Mouse (Mus musculus) telencephalon, adult 2 months (tissue): ENCODE results near the gene Trmt10a.
"Not testable (repeated sequence)": the region's sequence is repeated elsewhere in the genome, so short reads cannot be mapped to it uniquely, and the experiment has no call there.

Source experiments
- DNase-seq: peaks from one replicate; pipeline ENCODE4 v3.0.0-alpha.2; 2011; ENCODE audit warnings: low read depth, low spot score

Trmt10a gene

GRCm38 (mm10) chr3:138134528-138134927 is 8.7 kb upstream of the Trmt10a start:
- DNase-seq, result no peak

- not testable (repeated sequence) for DNase-seq
These were observed 5.1 kb upstream of the Trmt10a start for GRCm38 (mm10) chr3:138138146-138138545.

DNA sequence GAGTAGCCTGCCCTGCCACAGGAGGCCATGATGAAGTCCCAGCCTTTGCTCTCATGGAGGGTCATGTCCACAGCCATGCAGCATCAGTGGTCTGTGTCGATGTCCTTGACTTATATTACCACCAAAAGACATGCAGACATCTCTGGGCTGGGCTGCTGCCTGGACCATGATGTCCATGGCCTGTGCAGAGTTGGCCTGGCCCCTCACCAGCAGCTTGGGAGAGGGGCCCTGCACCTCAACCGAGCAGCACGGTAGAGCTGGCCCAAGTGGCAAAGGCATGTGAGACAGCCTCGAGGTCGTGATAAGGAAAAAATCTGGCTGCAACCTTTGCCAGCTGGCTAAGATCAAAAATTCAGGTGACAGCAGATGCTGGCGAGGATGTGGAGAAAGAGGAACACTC is 3.6 kb upstream of the Trmt10a start:
- no peak for DNase-seq

GRCm38 (mm10) chr3:138142052-138142732 is 1.1 kb upstream of the Trmt10a start:
- no peak for DNase-seq

DNA sequence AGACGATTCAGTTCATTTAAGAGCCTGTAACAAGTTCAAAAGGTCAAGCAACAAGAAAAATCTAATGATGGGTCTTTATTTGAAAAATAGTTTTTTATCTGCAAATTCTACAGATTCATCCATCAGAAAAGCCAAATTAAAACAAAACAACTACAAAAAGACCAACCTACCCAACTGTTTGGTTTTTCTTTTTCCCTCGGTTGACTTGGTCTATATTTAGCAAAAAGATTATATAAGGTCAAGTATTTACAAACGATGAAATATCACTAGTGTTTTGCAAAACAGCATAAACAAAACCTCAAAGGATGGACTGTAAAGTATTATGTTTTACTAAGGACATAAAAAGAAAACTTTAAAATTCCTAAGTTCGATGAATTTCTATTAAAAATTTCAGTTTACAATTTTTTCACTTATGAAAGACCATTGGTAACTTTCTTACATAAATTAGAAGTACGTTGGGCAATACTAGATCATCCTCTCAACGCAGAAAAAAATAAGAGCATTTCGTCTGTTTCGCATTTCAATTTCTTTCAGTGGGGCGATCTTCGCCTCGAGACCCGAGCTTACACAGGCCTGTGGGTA is 424 bp upstream of the Trmt10a start:
- no peak for DNase-seq

GRCm38 (mm10) chr3:138144060-138144641 is 903 bp downstream of the Trmt10a start:
- DNase-seq, result peak; percentile 13

GRCm38 (mm10) chr3:138144642-138145171 is 1.5 kb downstream of the Trmt10a start, which contains the start of gene Mttp:
TSS of gene Mttp (minus strand) at chr3:138144968.
- DNase-seq, result peak; percentile 75

DNA sequence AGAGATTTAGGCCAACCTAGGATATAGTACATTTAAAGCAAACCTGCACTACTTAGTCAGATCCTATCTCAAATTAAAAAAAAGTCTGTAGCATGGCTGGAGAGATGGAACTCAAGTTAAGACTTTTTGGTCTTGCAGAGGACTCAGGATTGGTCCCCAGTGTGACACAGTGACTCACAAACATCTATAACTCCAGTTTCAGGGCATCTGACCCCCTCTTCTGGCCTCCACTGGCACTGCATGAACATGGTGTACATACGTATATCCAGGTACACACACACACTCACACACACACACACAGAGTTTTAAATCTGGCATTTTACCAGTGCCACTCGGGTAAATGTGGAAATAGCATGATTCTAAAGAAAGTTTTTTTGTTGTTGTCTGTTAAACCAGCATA is 5.6 kb downstream of the Trmt10a start:
- DNase-seq, result no peak

- DNase-seq, result no peak
These were observed 11.8 kb downstream of the Trmt10a start for GRCm38 (mm10) chr3:138155062-138155461.

- DNase-seq, result no peak
These were observed 13.4 kb downstream of the Trmt10a start for GRCm38 (mm10) chr3:138156651-138157050.

- DNase-seq, result no peak
These were observed 18.4 kb downstream of the Trmt10a start for GRCm38 (mm10) chr3:138161623-138162022.

DNA sequence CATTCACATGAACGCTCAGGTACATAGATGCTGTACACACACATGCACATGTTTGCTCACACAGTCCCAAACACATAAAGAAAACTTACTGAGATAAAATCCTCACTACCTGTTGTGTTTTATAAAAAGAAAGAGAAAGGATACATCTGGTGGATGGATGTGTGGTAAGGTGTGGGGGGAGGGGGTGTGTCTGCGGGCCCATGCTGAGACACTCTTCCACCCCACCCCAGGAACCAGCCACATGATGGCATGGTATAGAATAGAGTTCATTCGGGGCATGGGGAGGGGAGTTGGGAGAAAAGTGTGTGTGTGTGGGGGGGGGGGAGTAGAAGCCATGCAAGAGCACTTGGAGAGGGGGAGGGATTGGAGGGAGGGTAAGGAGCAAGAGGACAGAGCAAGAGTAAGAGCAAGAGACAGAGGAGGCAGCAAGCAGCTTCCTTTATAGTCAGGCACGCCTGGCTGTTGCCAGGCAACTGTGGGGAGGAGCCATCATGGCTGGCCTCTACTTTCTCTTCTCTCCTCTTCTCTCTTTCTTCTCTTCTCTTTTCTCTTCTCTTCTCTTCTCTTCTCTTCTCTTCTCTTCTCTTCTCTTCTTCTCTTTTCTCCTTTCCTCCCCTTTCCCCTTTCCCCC is 19.4 kb downstream of the Trmt10a start:
- DNase-seq, result no peak

DNA sequence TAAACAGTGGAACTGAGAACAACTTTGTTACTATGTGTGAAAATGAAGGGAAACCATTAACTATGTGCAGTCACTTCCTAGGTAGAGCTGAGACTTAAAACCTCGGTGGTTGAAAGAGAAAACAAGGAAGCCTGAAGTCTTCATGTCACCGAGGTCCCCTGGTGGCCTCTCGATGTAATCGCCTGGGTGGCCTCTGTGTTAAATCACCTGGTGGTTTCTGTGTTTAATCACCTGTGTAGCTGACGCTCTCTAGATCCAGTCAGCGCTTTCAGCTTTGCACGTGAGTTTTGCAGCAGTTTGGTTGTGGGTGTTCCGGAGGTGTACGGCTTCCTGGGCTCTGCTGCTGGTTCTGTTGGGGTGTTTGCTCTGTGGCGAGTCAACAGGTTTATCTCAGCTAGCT is 30.0 kb downstream of the Trmt10a start:
- no peak for DNase-seq

GRCm38 (mm10) chr3:138175551-138175950 is 32.3 kb downstream of the Trmt10a start:
- DNase-seq, result no peak

DNA sequence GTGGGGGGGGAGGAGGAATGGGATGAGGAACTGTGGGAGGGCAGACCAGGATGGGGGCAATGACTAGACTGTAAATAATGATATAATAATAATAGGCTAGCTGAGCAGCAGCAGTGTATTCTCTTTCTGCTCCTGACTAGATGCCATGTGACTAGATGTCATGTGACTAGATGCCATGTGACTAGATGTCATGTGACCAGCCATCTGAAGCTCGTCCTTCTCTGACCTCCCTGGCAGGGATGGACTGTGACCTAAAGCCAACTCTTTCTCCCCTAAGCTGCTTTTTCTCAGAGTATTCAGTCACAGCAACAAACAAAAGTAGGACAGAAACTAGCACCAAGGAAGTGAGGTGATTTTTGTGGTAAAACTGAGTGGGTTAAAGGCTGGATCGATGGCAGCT is 38.8 kb downstream of the Trmt10a start:
- DNase-seq, result no peak

- no peak for DNase-seq
These were observed 40.1 kb downstream of the Trmt10a start for GRCm38 (mm10) chr3:138183371-138183770.

- DNase-seq, result no peak
These were observed 42.0 kb downstream of the Trmt10a start for GRCm38 (mm10) chr3:138185290-138185689.

- DNase-seq, result no peak
These were observed 43.0 kb downstream of the Trmt10a start for GRCm38 (mm10) chr3:138185995-138186930.

DNA sequence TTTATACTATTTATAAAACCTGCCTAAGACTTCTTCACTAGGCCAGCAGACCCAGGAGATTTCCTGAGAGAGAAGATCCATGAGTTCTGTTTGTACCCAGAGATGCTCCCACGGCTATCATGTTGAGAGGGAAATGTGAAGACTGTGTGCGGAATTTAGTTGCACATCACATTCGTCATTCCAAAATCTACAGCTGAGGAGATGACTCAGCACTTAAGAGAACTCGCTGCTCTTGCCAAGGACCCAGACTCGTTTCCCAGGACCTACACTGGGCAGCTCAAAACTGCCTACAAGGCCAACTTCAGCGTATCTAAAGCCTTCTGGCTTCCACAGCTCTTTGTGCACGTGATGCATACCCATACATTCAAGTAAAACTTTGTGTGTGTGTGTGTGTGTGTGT is 49.0 kb downstream of the Trmt10a start:
- DNase-seq, result no peak

GRCm38 (mm10) chr3:138193683-138194302 is 50.5 kb downstream of the Trmt10a start, which contains the start of gene 4930579F01Rik:
TSS of gene 4930579F01Rik (minus strand) at chr3:138193825.
- DNase-seq, result no peak

DNA sequence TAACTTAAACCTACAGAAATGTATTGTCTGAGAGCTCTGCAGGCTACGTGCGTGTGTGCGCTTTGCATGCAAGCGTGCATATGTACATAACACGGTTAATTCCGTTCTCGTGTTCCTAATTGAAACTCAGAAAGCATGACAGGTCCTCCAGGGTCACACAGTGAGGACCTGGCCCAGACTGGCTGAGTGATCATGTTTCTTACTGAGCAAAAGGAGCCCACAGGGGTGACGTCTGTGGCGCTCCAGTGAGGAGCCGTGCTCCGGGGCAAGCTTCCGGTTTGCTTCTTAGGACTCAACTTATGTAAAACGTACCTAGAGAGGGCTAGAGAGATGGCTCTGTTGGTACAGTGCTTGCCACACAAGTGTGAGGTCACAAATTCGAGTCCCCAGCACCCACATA is 53.8 kb downstream of the Trmt10a start:
- DNase-seq, result no peak
